In the genomic region with DNA sequence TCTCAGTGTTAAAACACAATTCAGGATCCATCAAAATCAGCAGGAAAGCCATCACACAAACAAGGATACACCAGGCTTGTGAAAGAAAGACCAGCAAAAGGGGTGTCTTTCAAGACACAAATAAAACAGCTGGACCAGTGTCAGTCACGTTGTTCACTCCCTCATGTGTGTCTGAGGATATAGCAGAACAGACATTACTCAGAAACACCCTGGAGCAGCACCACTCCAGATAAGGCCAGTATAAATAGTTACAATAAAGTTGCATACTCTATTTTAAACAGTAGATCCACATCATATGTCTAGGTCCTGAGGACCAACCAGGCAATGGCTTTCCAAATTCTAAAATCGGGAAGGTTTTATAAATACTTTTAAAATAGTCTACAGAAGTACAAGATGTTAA, we compare ENCODE assay signal across 25 mouse cellular contexts.
DNase-seq lines count a peak whose midpoint lies in the region; ATAC-seq and TF ChIP-seq lines count a peak whose summit lies in the region.
"Had no signal": no experiment of that assay in that cellular context is flagged by ENCODE, and none has a peak within 500 bp of the region (broad histone marks: within the 10 kb centered on the region; RNA-seq: fewer than 3 reads in every experiment).

No protein-coding gene starts in this region.

- no peak overlapping the region for H3K9ac ChIP-seq in heart, embryonic 11.5 days (ENCODE audit: low read depth, low read length)
- H3K9ac ChIP-seq in heart, embryonic 14.5 days (ENCODE audit: low read length) = no peak overlapping the region
- no peak overlapping the region for H3K9ac ChIP-seq in heart, postnatal 0 days (replicated peaks; ENCODE audit: low read depth, low read length)
- H3K9ac ChIP-seq in lung, embryonic 16.5 days (ENCODE audit: low read length) = no peak overlapping the region
- H3K9ac ChIP-seq: embryonic facial prominence, embryonic 13.5 days; forebrain, embryonic 12.5 days; forebrain, embryonic 15.5 days; hindbrain, embryonic 12.5 days; hindbrain, embryonic 15.5 days had no signal

- no peak overlapping the region for H3K4me3 ChIP-seq in heart, embryonic 11.5 days (ENCODE audit: low read depth, low read length)
- H3K4me3 ChIP-seq in heart, embryonic 14.5 days (ENCODE audit: control insufficient read depth in 1 of 2, insufficient read depth in 1 of 2, low read depth in 1 of 2, low read length in 2 of 2) = no peak overlapping the region
- H3K4me3 ChIP-seq in heart, postnatal 0 days (ENCODE audit: low read depth, low read length) = no peak overlapping the region
- no peak overlapping the region for H3K4me3 ChIP-seq in lung, embryonic 16.5 days (ENCODE audit: low read length)
- H3K4me3 ChIP-seq: embryonic facial prominence, embryonic 10.5 days; embryonic facial prominence, embryonic 13.5 days; erythroblast, embryonic 14.5 days; forebrain, embryonic 12.5 days; forebrain, embryonic 15.5 days; hindbrain, embryonic 12.5 days; hindbrain, embryonic 15.5 days had no signal

- H3K36me3 ChIP-seq in heart, embryonic 11.5 days (ENCODE audit: control insufficient read depth, insufficient read depth, low read length) = no peaks in the 10 kb centered on the region
- H3K36me3 ChIP-seq in heart, embryonic 14.5 days (ENCODE audit: control insufficient read depth, insufficient read depth, low read length) = no peaks in the 10 kb centered on the region
- no peaks in the 10 kb centered on the region for H3K36me3 ChIP-seq in heart, postnatal 0 days (replicated peaks; ENCODE audit: control insufficient read depth, insufficient read depth, low read length)
- no peaks in the 10 kb centered on the region for H3K36me3 ChIP-seq in lung, embryonic 16.5 days (ENCODE audit: control insufficient read depth, insufficient read depth, low read length)
- H3K36me3 ChIP-seq: embryonic facial prominence, embryonic 10.5 days; embryonic facial prominence, embryonic 13.5 days; forebrain, embryonic 12.5 days; forebrain, embryonic 15.5 days; hindbrain, embryonic 12.5 days; hindbrain, embryonic 15.5 days had no signal

- no peaks in the 10 kb centered on the region for H3K27me3 ChIP-seq in heart, embryonic 11.5 days (ENCODE audit: control insufficient read depth, insufficient read depth, low read length)
- H3K27me3 ChIP-seq in heart, embryonic 14.5 days (ENCODE audit: control insufficient read depth, insufficient read depth, low read length) = no peaks in the 10 kb centered on the region
- no peaks in the 10 kb centered on the region for H3K27me3 ChIP-seq in heart, postnatal 0 days (ENCODE audit: control insufficient read depth, insufficient read depth, low read length)
- no peaks in the 10 kb centered on the region for H3K27me3 ChIP-seq in lung, embryonic 16.5 days (ENCODE audit: control insufficient read depth, insufficient read depth, low read depth, low read length)
- H3K27me3 ChIP-seq: embryonic facial prominence, embryonic 13.5 days; forebrain, embryonic 12.5 days; forebrain, embryonic 15.5 days; hindbrain, embryonic 12.5 days; hindbrain, embryonic 15.5 days had no signal

- no peak for TF ChIP-seq CTCF in heart, postnatal 0 days (IDR thresholded peaks at IDR 0.05; ENCODE audit: low read depth)

- no peak for DNase-seq in heart, postnatal 14 days
- DNase-seq in heart, postnatal 4 days = no peak
- peak; percentile 23 for DNase-seq in heart, postnatal 0 days (ENCODE audit: low spot score)
- no peak for DNase-seq in heart, adult 9 months (ENCODE audit: low spot score in 2 of 2)
- no peak for DNase-seq in lung, postnatal 14 days
- DNase-seq: adrenal gland, adult 8-10 months; adrenal gland, postnatal 25 days; cerebellum, adult 11-12 months; cerebellum, adult 8-10 months; cerebellum, postnatal 10 days; cerebellum, postnatal 36 days; embryo, embryonic 11 days; gastrocnemius, postnatal 25 days had no signal

- H3K4me2 ChIP-seq in heart, embryonic 11.5 days = no peak overlapping the region
- peak overlapping the region; percentile 14; the same call in 1 of the 2 replicates for H3K4me2 ChIP-seq in heart, embryonic 14.5 days (ENCODE audit: low read length)
- H3K4me2 ChIP-seq in heart, postnatal 0 days (ENCODE audit: low read depth, low read length) = 0 out of 2 replicates have a peak overlapping the region, but pooled peaks have one; percentile 18
- H3K4me2 ChIP-seq in lung, embryonic 16.5 days (ENCODE audit: low read depth, low read length) = no peak overlapping the region
- H3K4me2 ChIP-seq: embryonic facial prominence, embryonic 13.5 days; forebrain, embryonic 12.5 days; forebrain, embryonic 15.5 days; hindbrain, embryonic 12.5 days; hindbrain, embryonic 15.5 days had no signal

- no peak overlapping the region for H3K27ac ChIP-seq in heart, embryonic 11.5 days (ENCODE audit: low read depth, low read length)
- H3K27ac ChIP-seq in heart, embryonic 14.5 days (replicated peaks in 1 of 2; ENCODE audit: control insufficient read depth in 1 of 2, insufficient read depth in 1 of 2, low read depth in 2 of 2, low read length in 2 of 2) = peak overlapping the region in 1 of 2 experiments; percentile 25; a peak in 2 of 4 replicates
- no peak overlapping the region for H3K27ac ChIP-seq in heart, postnatal 0 days (ENCODE audit: low read depth)
- H3K27ac ChIP-seq in lung, embryonic 16.5 days (ENCODE audit: low read length) = no peak overlapping the region
- H3K27ac ChIP-seq: embryonic facial prominence, embryonic 10.5 days; embryonic facial prominence, embryonic 13.5 days; forebrain, embryonic 12.5 days; forebrain, embryonic 15.5 days; hindbrain, embryonic 12.5 days; hindbrain, embryonic 15.5 days had no signal

- TF ChIP-seq EP300 in heart, postnatal 0 days (IDR thresholded peaks at IDR 0.05; ENCODE audit: low read depth) = no peak

- intact Hi-C loops in heart, postnatal 14 days (cut with DNase I) = no loop called here

- no peaks in the 10 kb centered on the region for H3K4me1 ChIP-seq in heart, embryonic 11.5 days (ENCODE audit: control insufficient read depth, insufficient read depth, low read length)
- H3K4me1 ChIP-seq in heart, embryonic 14.5 days (ENCODE audit: control insufficient read depth in 2 of 2, insufficient read depth in 2 of 2, low read length in 2 of 2) = peaks cover 2 to 3% of the 10 kb centered on the region in 2 experiments; a peak in 1 of 4 replicates
- peaks cover 5% of the 10 kb centered on the region; the same call in 1 of the 2 replicates for H3K4me1 ChIP-seq in heart, postnatal 0 days (ENCODE audit: control insufficient read depth, insufficient read depth)
- H3K4me1 ChIP-seq in lung, embryonic 16.5 days (replicated peaks; ENCODE audit: control insufficient read depth, insufficient read depth, low read length) = no peaks in the 10 kb centered on the region
- H3K4me1 ChIP-seq: embryonic facial prominence, embryonic 10.5 days; embryonic facial prominence, embryonic 13.5 days; forebrain, embryonic 12.5 days; forebrain, embryonic 15.5 days; hindbrain, embryonic 12.5 days; hindbrain, embryonic 15.5 days had no signal

- 41% methylated on average over 2 of the region's 2 CpGs for WGBS in heart, embryonic 11.5 days (ENCODE audit: insufficient replicate concordance)
- WGBS in heart, embryonic 14.5 days = 20% methylated on average over 2 of the region's 2 CpGs
- 21% methylated on average over 2 of the region's 2 CpGs for WGBS in heart, postnatal 0 days
- WGBS in lung, embryonic 16.5 days = 32% methylated on average over 2 of the region's 2 CpGs

- peak; percentile 59; the same call in 1 of the 2 replicates for ATAC-seq in heart, embryonic 11.5 days (replicated peaks; ENCODE audit: insufficient number of reproducible peaks, low FRiP score, low TSS enrichment)
- no peak; the same call in 1 of the 2 replicates for ATAC-seq in heart, embryonic 14.5 days (ENCODE audit: insufficient number of reproducible peaks, insufficient read depth, low FRiP score, low read depth)
- ATAC-seq in heart, postnatal 0 days (ENCODE audit: insufficient read depth, low read depth) = peak; percentile 68; the same call in 1 of the 2 replicates
- peak; percentile 85 for ATAC-seq in lung, embryonic 16.5 days (ENCODE audit: low read depth)
- ATAC-seq: activated CD4-positive, CD25-positive, alpha-beta regulatory T cell, adult 4 months; forebrain, embryonic 15.5 days; intestine, postnatal 0 days had no signal

- H3K9me3 ChIP-seq in heart, embryonic 11.5 days (replicated peaks; ENCODE audit: control insufficient read depth, low read length) = no peaks in the 10 kb centered on the region
- H3K9me3 ChIP-seq in heart, embryonic 14.5 days (ENCODE audit: control insufficient read depth, low read length) = no peaks in the 10 kb centered on the region
- no peaks in the 10 kb centered on the region for H3K9me3 ChIP-seq in heart, postnatal 0 days (replicated peaks; ENCODE audit: control insufficient read depth, low read length)
- no peaks in the 10 kb centered on the region for H3K9me3 ChIP-seq in lung, embryonic 16.5 days (ENCODE audit: control insufficient read depth, low read length)
- H3K9me3 ChIP-seq: embryonic facial prominence, embryonic 10.5 days; embryonic facial prominence, embryonic 13.5 days; forebrain, embryonic 12.5 days; forebrain, embryonic 15.5 days; hindbrain, embryonic 12.5 days; hindbrain, embryonic 15.5 days had no signal

Comparison
In these comparisons a context has a peak if more than half of its experiments do, and no peak if none do; other contexts are left out.
1. H3K4me2 ChIP-seq: peak in heart, embryonic 14.5 days (single experiment) and heart, postnatal 0 days (single experiment); none in heart, embryonic 11.5 days (single experiment) and lung, embryonic 16.5 days (single experiment).